Mouse (Mus musculus): ENCODE data around the gene Scel. TPM values are rescaled to one million over a fixed set of nuclear protein-coding genes. Genes with fewer than 3 reads are reported as not detected.

The Scel gene
- polyA plus RNA-seq, 1 experiment from 2014 or later: 1.7 TPM

DNA sequence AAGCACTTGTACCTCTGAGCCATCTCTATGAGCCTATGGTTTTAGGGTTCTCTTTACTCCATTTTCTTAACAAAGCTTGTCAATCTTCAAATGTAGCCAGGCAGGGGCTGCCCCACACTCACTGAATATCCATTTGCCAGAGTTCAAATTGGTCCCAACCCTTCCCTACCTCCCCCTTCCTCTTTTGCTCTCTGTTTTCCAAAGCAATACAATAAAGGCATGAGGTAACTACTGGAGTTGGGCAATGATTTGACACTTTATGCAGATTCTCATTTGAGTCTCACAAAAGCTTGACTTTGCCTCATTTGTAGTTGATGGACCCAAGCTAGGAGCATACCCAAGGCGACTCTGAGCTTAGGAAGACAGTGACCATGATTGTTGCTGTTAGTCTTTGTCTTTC, 13.1 kb downstream of the Scel start:
- 84% methylated on average over 1 of the region's 1 CpGs for WGBS
- H3K9me3 ChIP-seq: 0 out of 2 replicates have a peak, but pooled peaks cover 6% of the 10 kb centered on the region
- no peak overlapping the region for H3K9ac ChIP-seq
- no peak for ATAC-seq (ENCODE audit: low FRiP score, low read depth)
- H3K4me1 ChIP-seq: no peaks in the 10 kb centered on the region
- H3K4me2 ChIP-seq (replicated peaks): no peak overlapping the region
- no peaks in the 10 kb centered on the region for H3K27me3 ChIP-seq
- H3K36me3 ChIP-seq: no peaks in the 10 kb centered on the region
- H3K27ac ChIP-seq: no peak overlapping the region
- no peak overlapping the region for H3K4me3 ChIP-seq

- WGBS: 80% methylated on average over 13 of the region's 13 CpGs
- Histone ChIP-seq H3K27ac (no peak overlapping the region), H3K4me3 (no peak overlapping the region), H3K4me1 (no peaks in the 10 kb centered on the region), H3K27me3 (no peaks in the 10 kb centered on the region), H3K4me2 (replicated peaks) (no peak overlapping the region), H3K9ac (no peak overlapping the region), H3K36me3 (no peaks in the 10 kb centered on the region), H3K9me3 (0 out of 2 replicates have a peak, but pooled peaks cover 6% of the 10 kb centered on the region)
- ATAC-seq (ENCODE audit: low FRiP score, low read depth): no peak
Observed at GRCm38 (mm10) chr14:103529733-103530367, 16.7 kb downstream of the Scel start.

DNA sequence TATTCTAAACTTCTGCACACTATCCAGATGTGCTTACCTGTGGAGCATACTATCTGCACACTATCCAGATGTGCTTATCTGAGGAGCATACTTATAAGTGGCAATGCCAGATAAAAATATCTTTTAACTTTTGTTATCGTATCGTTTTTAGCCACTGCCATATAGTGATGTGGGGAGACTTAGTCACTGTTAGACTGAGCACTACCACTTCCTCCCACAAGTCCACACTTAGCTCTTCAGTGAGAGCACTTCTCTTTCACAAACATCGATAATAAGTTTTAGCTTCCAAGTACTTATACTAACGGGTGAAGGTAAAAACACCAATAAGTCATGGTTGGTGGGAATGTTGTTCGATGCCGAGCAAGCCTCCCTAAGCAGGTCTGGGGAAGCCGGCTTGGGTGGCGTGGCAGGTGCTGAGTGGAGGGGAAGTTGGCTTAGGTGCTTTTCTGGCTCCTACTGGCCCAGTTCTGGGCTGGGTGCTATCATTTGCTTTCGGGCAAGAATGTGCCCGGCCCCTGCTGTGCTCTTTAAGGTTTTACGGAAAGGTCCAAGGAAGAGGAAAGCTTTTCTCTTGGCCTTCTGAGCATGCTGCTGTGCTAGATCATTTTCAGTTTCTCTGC, 18.7 kb downstream of the Scel start:
- ATAC-seq (ENCODE audit: low FRiP score, low read depth): no peak
- no peak overlapping the region for H3K9ac ChIP-seq
- 85% methylated on average over 11 of the region's 11 CpGs for WGBS
- no peak overlapping the region for H3K27ac ChIP-seq
- H3K9me3 ChIP-seq: 0 out of 2 replicates have a peak, but pooled peaks cover 6% of the 10 kb centered on the region
- H3K4me3 ChIP-seq: no peak overlapping the region
- no peaks in the 10 kb centered on the region for H3K27me3 ChIP-seq
- no peaks in the 10 kb centered on the region for H3K4me1 ChIP-seq
- H3K4me2 ChIP-seq (replicated peaks): no peak overlapping the region
- no peaks in the 10 kb centered on the region for H3K36me3 ChIP-seq

DNA sequence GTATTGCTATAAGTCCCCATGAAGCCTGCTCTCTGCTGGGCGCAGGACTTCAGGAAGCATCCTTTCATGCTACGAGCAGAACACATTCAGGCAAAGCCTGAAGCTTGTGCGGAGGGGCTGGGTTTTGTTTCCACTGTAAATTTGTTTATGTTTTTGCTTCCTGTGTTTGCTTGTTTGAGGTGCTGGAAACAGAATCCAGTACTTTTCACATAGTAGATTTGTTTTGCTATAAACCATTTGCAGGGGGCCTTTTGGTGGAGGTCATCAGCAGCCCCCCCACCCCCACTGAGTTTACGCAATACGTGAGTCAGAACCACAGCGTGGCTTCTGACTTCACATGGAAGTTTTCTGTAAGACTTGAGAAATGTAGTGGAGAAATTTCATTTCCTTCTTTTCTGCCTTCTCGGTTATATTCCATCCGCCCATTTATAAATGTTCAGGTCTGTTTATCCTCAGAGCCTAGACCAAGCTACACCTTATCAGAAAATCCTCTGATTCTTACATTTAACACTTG, 22.4 kb downstream of the Scel start:
- Histone ChIP-seq H3K27me3 (no peaks in the 10 kb centered on the region), H3K36me3 (no peaks in the 10 kb centered on the region), H3K9me3 (no peaks in the 10 kb centered on the region), H3K4me2 (replicated peaks) (no peak overlapping the region), H3K27ac (no peak overlapping the region), H3K4me1 (no peaks in the 10 kb centered on the region), H3K4me3 (no peak overlapping the region), H3K9ac (no peak overlapping the region)
- 85% methylated on average over 8 of the region's 8 CpGs for WGBS
- ATAC-seq (ENCODE audit: low FRiP score, low read depth): no peak

DNA sequence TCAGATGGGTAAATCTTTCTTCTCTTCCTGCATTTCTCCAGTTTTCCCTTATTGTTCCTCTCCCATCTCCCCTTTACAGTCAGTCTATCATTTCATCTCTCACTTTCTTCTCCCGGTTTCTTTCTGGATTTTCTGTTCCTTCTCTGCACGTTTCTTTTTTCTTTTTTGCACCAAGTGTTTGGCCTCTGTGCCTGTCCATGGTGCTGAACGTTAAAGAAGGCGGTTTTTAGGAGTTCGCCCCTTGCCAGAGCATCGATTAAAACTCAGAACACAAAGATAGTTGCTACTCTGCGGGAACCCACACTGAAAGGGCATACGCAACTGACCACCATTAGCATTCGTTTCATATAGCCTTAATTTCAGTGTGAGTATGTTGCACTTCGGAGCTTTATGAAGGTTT, 23.2 kb downstream of the Scel start:
- Histone ChIP-seq H3K4me2 (replicated peaks) (no peak overlapping the region), H3K9ac (no peak overlapping the region), H3K4me1 (no peaks in the 10 kb centered on the region), H3K4me3 (no peak overlapping the region), H3K27ac (no peak overlapping the region), H3K36me3 (no peaks in the 10 kb centered on the region), H3K9me3 (no peaks in the 10 kb centered on the region), H3K27me3 (no peaks in the 10 kb centered on the region)
- ATAC-seq (ENCODE audit: low FRiP score, low read depth): no peak
- 39% methylated on average over 10 of the region's 10 CpGs for WGBS

DNA sequence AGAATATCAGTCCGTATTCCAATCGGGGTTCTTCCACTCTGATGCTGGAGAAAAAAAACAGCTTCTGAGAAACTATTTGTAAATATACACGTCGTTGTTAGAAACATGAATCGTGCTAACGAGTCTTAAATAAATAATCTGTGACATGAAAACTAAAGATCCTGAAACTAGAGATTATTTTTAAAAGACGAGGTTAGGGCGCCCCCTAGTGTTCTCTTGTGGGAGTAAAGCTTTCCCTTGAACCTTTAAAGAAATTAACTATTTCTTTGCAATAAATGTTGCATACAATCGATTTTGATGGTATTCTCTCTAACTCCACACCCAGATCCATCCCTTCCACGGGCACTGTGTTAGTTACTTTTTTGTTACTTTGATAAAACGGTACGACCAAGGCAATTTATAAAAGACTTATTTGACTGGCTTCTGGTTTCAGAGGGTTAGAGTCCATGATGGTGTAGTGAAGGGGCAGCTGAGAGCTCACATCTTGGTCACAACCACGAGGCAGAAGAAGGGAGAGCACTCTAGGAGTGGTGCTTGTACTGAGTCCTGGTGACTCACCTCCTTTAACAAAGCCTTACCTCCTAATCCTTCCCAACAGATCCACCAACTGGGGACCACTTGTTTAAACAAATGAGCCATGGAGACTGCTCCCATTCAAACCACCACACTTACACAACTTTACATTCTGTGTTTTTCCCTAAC, 24.4 kb downstream of the Scel start:
- Histone ChIP-seq H3K27ac (no peak overlapping the region), H3K9me3 (no peaks in the 10 kb centered on the region), H3K36me3 (no peaks in the 10 kb centered on the region), H3K4me3 (no peak overlapping the region), H3K4me2 (replicated peaks) (no peak overlapping the region), H3K4me1 (no peaks in the 10 kb centered on the region; the same call in 1 of the 2 replicates), H3K27me3 (no peaks in the 10 kb centered on the region), H3K9ac (no peak overlapping the region)
- WGBS: 15% methylated on average over 13 of the region's 13 CpGs
- no peak for ATAC-seq (ENCODE audit: low FRiP score, low read depth)

DNA sequence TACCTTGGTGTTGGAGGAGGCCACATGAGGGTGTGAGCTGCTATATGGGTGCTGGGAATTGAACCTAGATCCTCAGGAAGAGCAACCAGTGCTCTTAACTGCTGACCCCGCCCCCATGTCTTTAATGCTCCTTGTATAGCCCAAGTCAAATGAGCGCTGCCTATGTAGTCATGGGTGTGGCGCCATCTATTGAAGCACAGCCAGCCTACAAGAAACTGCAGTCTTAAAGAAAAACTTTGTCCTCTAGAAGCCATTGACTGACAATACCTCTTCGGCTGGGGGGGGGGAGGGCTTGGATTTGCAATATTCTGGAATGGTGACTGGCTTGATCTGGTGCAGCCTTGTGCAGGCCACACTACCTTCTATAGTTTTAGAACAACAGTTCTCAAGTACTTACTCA, 26.7 kb downstream of the Scel start:
- WGBS: 58% methylated on average over 4 of the region's 4 CpGs
- Histone ChIP-seq H3K4me2 (replicated peaks) (no peak overlapping the region), H3K4me1 (no peaks in the 10 kb centered on the region; the same call in 1 of the 2 replicates), H3K4me3 (no peak overlapping the region), H3K9me3 (no peaks in the 10 kb centered on the region), H3K27ac (no peak overlapping the region), H3K36me3 (no peaks in the 10 kb centered on the region), H3K27me3 (no peaks in the 10 kb centered on the region), H3K9ac (no peak overlapping the region)
- no peak for ATAC-seq (ENCODE audit: low FRiP score, low read depth)

- no peaks in the 10 kb centered on the region for H3K9me3 ChIP-seq
Observed at GRCm38 (mm10) chr14:103541679-103542078, 28.5 kb downstream of the Scel start.

GRCm38 (mm10) chr14:103543304-103544079, 30.4 kb downstream of the Scel start:
- H3K4me2 ChIP-seq (replicated peaks): no peak overlapping the region
- no peaks in the 10 kb centered on the region for H3K9me3 ChIP-seq
- 68% methylated on average over 4 of the region's 4 CpGs for WGBS
- ATAC-seq (ENCODE audit: low FRiP score, low read depth): no peak
- H3K4me3 ChIP-seq: no peak overlapping the region
- H3K9ac ChIP-seq: no peak overlapping the region
- no peaks in the 10 kb centered on the region for H3K27me3 ChIP-seq
- H3K36me3 ChIP-seq: no peaks in the 10 kb centered on the region
- no peaks in the 10 kb centered on the region; the same call in 1 of the 2 replicates for H3K4me1 ChIP-seq
- H3K27ac ChIP-seq: no peak overlapping the region

More at GRCm38 (mm10) chr14:103541679-103542078, 28.5 kb downstream of the Scel start:
- H3K27me3 ChIP-seq: no peaks in the 10 kb centered on the region
- H3K4me1 ChIP-seq: no peaks in the 10 kb centered on the region; the same call in 1 of the 2 replicates
- no peak overlapping the region for H3K4me3 ChIP-seq
- H3K36me3 ChIP-seq: no peaks in the 10 kb centered on the region
- no peak overlapping the region for H3K27ac ChIP-seq
- 78% methylated on average over 5 of the region's 5 CpGs for WGBS
- ATAC-seq (ENCODE audit: low FRiP score, low read depth): no peak
- H3K4me2 ChIP-seq (replicated peaks): no peak overlapping the region
- no peak overlapping the region for H3K9ac ChIP-seq

GRCm38 (mm10) chr14:103545734-103546133, 32.6 kb downstream of the Scel start:
- Histone ChIP-seq H3K9me3 (no peaks in the 10 kb centered on the region), H3K36me3 (no peaks in the 10 kb centered on the region), H3K4me1 (no peaks in the 10 kb centered on the region; the same call in 1 of the 2 replicates), H3K9ac (no peak overlapping the region), H3K4me2 (replicated peaks) (no peak overlapping the region), H3K27me3 (no peaks in the 10 kb centered on the region), H3K27ac (no peak overlapping the region), H3K4me3 (no peak overlapping the region)
- no peak for ATAC-seq (ENCODE audit: low FRiP score, low read depth)
- WGBS: 66% methylated on average over 8 of the region's 8 CpGs

GRCm38 (mm10) chr14:103546246-103546645, 33.1 kb downstream of the Scel start:
- H3K36me3 ChIP-seq: no peaks in the 10 kb centered on the region
- WGBS: 85% methylated on average over 12 of the region's 12 CpGs
- H3K27ac ChIP-seq: no peak overlapping the region
- H3K9me3 ChIP-seq: no peaks in the 10 kb centered on the region
- no peaks in the 10 kb centered on the region for H3K27me3 ChIP-seq
- H3K4me2 ChIP-seq (replicated peaks): no peak overlapping the region
- H3K9ac ChIP-seq: no peak overlapping the region
- no peaks in the 10 kb centered on the region; the same call in 1 of the 2 replicates for H3K4me1 ChIP-seq
- H3K4me3 ChIP-seq: no peak overlapping the region
- ATAC-seq (ENCODE audit: low FRiP score, low read depth): no peak

All from limb, embryonic 13.5 days (tissue).